Mouse (Mus musculus): ENCODE data around the gene Hspa8. TPM values are rescaled to one million over a fixed set of nuclear protein-coding genes. Genes with fewer than 3 reads are reported as not detected.
"Not testable (repeated sequence)": the region's sequence is repeated elsewhere in the genome, so short reads cannot be mapped to it uniquely, and the experiment has no call there.

Gene Hspa8
- polyA plus RNA-seq, 1 experiment from 2014 or later: 2,606 TPM

DNA sequence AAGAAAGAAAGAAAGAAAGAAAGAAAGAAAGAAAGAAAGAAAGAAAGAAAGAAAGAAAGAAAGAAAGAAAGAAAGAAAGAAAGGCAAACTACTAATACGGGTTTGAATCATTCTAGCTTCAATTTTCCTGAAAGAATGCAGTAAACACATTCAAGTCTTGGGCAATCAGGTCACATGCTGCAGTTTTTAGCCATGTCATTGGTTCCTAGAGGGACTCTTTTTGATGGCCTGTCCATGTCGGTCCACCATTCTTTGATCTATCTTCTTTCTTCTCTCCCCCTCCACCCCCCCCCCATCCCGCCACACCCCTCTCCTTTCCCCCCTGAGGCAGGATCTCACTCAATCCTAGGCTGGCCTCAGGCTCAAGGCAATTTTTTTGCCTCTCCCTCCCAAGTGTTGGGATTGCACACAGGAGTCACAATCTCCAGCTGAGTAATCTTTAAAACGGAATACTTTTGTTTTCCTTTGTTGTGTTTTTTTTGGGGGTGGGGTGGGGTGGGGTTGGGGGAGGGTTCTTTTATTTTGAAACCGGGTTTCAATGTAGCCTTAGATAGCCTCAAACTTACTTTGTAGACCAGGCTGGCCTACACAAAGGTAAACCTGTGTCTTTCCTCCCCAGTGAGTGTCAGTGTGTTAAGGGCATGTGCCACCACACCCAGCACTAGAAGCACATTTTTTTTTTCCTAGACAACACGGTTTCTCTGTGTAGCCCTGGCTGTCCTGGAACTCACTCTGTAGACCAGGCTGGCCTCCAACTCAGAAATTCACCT, 8.7 kb upstream of the Hspa8 start:
- Histone ChIP-seq H3K27ac (no peak overlapping the region), H3K9me3 (no peaks in the 10 kb centered on the region), H3K36me3 (no peaks in the 10 kb centered on the region), H3K9ac (no peak overlapping the region), H3K27me3 (replicated peaks) (no peaks in the 10 kb centered on the region), H3K4me3 (replicated peaks) (no peak overlapping the region), H3K4me1 (replicated peaks) (no peaks in the 10 kb centered on the region), H3K4me2 (replicated peaks) (no peak overlapping the region)
- 76% methylated on average over 6 of the region's 6 CpGs for WGBS
- ATAC-seq: no peak

DNA sequence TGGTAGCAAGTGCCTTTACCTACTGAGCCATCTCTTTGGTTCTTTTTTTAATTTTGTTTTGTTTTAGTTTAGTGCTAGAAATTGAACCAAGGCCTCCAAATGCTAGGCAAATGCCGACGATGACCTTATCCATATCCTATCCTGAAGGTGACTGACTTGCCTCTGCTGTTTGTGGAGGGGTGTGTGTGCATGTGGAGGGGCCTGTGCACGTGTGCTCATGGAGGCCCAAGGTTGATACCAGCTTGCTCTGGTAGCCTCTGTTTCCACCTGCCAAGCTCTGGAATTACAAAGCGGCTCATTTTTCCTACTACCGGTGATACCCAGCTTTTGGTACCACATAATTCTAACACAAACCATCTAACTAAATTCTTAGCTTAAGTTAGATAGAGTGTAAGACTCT, 7.2 kb upstream of the Hspa8 start:
- Histone ChIP-seq H3K4me2 (replicated peaks) (no peak overlapping the region), H3K9ac (no peak overlapping the region)
- WGBS: 92% methylated on average over 5 of the region's 5 CpGs

DNA sequence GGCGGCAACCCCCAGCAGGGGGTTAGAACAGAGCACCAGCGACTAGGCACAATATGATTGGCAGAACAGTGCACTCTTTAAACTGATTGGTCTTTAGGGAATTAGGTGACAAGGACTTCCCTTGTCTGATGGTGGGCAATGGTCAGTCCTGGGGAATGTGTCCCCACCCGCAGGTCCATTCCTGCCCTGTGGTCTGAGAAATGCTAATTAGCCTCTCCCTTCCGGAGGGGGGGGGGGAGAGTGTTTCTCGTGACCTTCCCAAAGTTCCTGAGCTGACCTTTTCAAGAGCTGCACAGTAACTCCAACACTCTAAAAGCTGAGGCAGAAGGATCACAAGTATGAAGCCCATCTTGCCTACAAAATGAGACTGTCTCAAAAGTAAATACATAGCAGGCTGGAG, 6.5 kb upstream of the Hspa8 start:
- H3K4me3 ChIP-seq (replicated peaks): no peak overlapping the region
- ATAC-seq: no peak
- no peak overlapping the region for H3K4me2 ChIP-seq (replicated peaks)

More for the DNA sequence above, 7.2 kb upstream of the Hspa8 start:
- Histone ChIP-seq H3K9me3 (no peaks in the 10 kb centered on the region), H3K27ac (no peak overlapping the region), H3K4me3 (replicated peaks) (no peak overlapping the region), H3K4me1 (replicated peaks) (no peaks in the 10 kb centered on the region), H3K27me3 (replicated peaks) (no peaks in the 10 kb centered on the region), H3K36me3 (no peaks in the 10 kb centered on the region)
- ATAC-seq: no peak

DNA sequence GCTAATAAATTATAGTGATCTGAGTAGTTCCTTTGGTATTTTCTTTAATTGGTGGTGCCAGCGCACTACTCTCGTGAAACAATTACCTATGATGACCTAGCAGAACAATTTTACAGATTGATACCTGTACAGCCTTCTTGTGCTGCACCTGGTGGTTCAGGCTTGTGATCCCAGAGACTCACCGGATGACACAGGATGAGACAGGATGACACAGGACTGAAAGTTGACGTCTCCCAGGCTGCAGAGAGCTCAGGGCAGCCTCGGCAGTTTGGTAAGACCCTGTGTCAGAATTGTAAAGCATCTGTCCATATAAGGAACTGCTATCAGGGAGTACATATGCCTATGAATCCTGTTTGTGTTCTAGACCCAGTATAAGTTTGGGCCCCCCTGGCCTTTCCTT, 5.9 kb upstream of the Hspa8 start:
- H3K9me3 ChIP-seq: no peaks in the 10 kb centered on the region
- no peak overlapping the region for H3K4me3 ChIP-seq (replicated peaks)
- WGBS: 58% methylated on average over 5 of the region's 5 CpGs
- H3K36me3 ChIP-seq: no peaks in the 10 kb centered on the region
- H3K4me2 ChIP-seq (replicated peaks): no peak overlapping the region
- H3K4me1 ChIP-seq (replicated peaks): peaks cover 4% of the 10 kb centered on the region
- H3K9ac ChIP-seq: no peak overlapping the region
- ATAC-seq: no peak
- H3K27me3 ChIP-seq (replicated peaks): no peaks in the 10 kb centered on the region
- H3K27ac ChIP-seq: no peak overlapping the region

More for the DNA sequence above, 6.5 kb upstream of the Hspa8 start:
- no peaks in the 10 kb centered on the region for H3K27me3 ChIP-seq (replicated peaks)
- H3K9ac ChIP-seq: no peak overlapping the region
- 49% methylated on average over 5 of the region's 5 CpGs for WGBS
- no peaks in the 10 kb centered on the region for H3K36me3 ChIP-seq
- no peak overlapping the region for H3K27ac ChIP-seq
- no peaks in the 10 kb centered on the region for H3K9me3 ChIP-seq
- H3K4me1 ChIP-seq (replicated peaks): peaks cover 4% of the 10 kb centered on the region

GRCm38 (mm10) chr9:40795562-40795961, 5.2 kb upstream of the Hspa8 start:
- Histone ChIP-seq H3K9ac (no peak overlapping the region), H3K27me3 (replicated peaks) (no peaks in the 10 kb centered on the region), H3K36me3 (no peaks in the 10 kb centered on the region), H3K9me3 (no peaks in the 10 kb centered on the region), H3K27ac (no peak overlapping the region), H3K4me2 (replicated peaks) (no peak overlapping the region), H3K4me3 (replicated peaks) (no peak overlapping the region), H3K4me1 (replicated peaks) (peaks cover 4% of the 10 kb centered on the region)
- WGBS: 81% methylated on average over 2 of the region's 2 CpGs
- ATAC-seq: no peak

DNA sequence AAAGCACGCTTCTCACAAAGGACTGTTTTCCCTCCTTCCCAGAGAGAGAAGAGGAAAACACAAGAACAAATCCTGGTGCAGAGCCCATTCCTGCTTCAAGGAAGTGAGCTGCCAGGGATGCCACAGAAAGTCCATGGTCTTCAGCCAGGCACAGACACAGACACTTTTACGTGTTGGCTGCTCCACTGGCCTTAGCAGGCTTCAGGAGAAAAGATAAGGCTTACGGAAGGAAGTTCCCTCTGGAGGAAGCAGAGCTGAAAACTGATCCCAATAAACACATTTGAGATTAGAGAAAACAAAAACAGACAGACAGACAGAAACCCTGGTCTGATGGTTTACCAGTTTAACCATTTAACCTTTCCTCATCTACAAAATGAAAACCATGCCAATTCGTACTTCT, 4.7 kb upstream of the Hspa8 start:
- Histone ChIP-seq H3K27ac (no peak overlapping the region), H3K9ac (no peak overlapping the region), H3K4me2 (replicated peaks) (no peak overlapping the region), H3K27me3 (replicated peaks) (no peaks in the 10 kb centered on the region), H3K4me1 (replicated peaks) (peaks cover 4% of the 10 kb centered on the region), H3K4me3 (replicated peaks) (no peak overlapping the region), H3K9me3 (no peaks in the 10 kb centered on the region), H3K36me3 (no peaks in the 10 kb centered on the region)
- no peak for ATAC-seq
- 63% methylated on average over 4 of the region's 4 CpGs for WGBS

GRCm38 (mm10) chr9:40798247-40798960, 2.4 kb upstream of the Hspa8 start:
- Histone ChIP-seq H3K9me3 (no peaks in the 10 kb centered on the region), H3K27ac (peak overlapping the region; percentile 96), H3K9ac (0 out of 2 replicates have a peak overlapping the region, but pooled peaks have one; percentile 13), H3K27me3 (replicated peaks) (no peaks in the 10 kb centered on the region), H3K36me3 (no peaks in the 10 kb centered on the region), H3K4me1 (replicated peaks) (peaks cover 4% of the 10 kb centered on the region), H3K4me2 (replicated peaks) (no peak overlapping the region), H3K4me3 (replicated peaks) (no peak overlapping the region)
- 63% methylated on average over 9 of the region's 9 CpGs for WGBS
- no peak for ATAC-seq

DNA sequence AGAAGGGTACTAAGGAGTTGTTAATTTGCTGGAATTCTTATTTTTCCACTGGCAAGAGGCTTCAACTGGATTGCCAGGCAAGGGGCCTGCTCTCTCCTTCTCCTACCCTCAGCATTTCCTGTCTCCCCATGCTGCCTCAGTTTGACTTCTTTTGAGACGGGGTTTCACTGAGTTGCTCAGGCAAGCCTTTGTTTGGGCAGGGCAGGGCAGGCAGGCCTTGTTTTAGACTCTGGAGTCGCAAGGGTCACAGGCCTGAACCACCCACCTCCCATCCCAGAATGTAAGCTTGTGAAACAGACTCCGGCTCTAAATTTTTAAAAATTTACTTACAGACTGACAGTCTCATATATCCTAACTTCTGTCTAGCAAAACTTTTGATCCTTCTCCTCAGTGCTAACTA, 1.7 kb upstream of the Hspa8 start:
- Histone ChIP-seq H3K9ac (0 out of 2 replicates have a peak overlapping the region, but pooled peaks have one; percentile 13), H3K27ac (peak overlapping the region; percentile 96)

GRCm38 (mm10) chr9:40799837-40800501, 815 bp upstream of the Hspa8 start:
- Histone ChIP-seq H3K27me3 (replicated peaks) (no peaks in the 10 kb centered on the region), H3K9me3 (no peaks in the 10 kb centered on the region), H3K4me2 (replicated peaks) (peak overlapping the region; percentile 64), H3K9ac (peak overlapping the region; percentile 71), H3K36me3 (no peaks in the 10 kb centered on the region), H3K27ac (peak overlapping the region; percentile 96), H3K4me3 (replicated peaks) (peak overlapping the region; percentile 94), H3K4me1 (replicated peaks) (peaks cover 4% of the 10 kb centered on the region)
- ATAC-seq: peak; percentile 43
- WGBS: under 1% methylated on average over 30 of the region's 30 CpGs

More for the DNA sequence above, 1.7 kb upstream of the Hspa8 start:
- Histone ChIP-seq H3K9me3 (no peaks in the 10 kb centered on the region), H3K27me3 (replicated peaks) (no peaks in the 10 kb centered on the region), H3K4me1 (replicated peaks) (peaks cover 4% of the 10 kb centered on the region), H3K36me3 (no peaks in the 10 kb centered on the region), H3K4me2 (replicated peaks) (0 out of 2 replicates have a peak overlapping the region, but pooled peaks have one; percentile 64), H3K4me3 (replicated peaks) (no peak overlapping the region)
- ATAC-seq: no peak
- 21% methylated on average over 3 of the region's 3 CpGs for WGBS

DNA sequence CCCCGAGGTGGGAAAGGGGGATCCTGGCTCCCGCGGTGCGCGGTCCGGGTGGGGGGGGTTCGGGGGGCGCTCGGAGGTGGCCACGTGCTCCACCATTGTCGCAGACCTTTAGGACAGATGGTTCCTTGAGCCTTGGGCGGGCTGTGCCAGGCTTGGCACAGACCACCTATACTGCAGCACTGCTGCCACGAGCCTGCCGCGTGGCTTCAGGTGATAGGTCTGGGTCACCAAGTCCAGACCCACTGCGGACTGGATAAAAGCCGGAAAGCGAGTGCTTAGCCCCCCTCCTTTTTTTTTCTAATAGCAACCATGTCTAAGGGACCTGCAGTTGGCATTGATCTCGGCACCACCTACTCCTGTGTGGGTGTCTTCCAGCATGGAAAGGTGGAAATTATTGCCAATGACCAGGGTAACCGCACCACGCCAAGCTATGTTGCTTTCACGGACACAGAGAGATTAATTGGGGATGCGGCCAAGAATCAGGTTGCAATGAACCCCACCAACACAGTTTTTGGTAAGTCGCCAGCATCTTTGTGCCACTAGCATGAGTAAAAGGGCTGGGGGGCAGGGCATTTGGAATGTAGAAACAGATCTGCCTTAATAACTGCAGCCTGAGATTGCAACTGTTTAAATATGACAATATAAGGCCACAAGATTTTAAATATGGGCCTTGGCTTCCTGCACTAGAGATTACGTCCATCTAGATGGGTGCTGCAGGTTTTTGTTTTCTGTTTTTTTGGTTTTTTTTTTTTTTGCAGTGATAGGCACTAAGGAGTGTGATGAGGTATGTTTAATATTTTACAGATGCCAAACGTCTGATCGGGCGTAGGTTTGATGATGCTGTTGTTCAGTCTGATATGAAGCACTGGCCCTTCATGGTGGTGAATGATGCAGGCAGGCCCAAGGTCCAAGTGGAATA, 1.1 kb downstream of the Hspa8 start:
- Histone ChIP-seq H3K4me1 (replicated peaks) (peaks cover 15% of the 10 kb centered on the region), H3K27ac (peak overlapping the region; percentile 91), H3K9ac (peak overlapping the region; percentile 99), H3K4me2 (replicated peaks) (peak overlapping the region; percentile 51), H3K4me3 (replicated peaks) (peak overlapping the region; percentile 94)
- H3K27me3 ChIP-seq (replicated peaks); H3K9me3 ChIP-seq; H3K36me3 ChIP-seq; ATAC-seq: not testable (repeated sequence)
- under 1% methylated on average over 28 of the region's 28 CpGs for WGBS

GRCm38 (mm10) chr9:40802533-40802875, 1.7 kb downstream of the Hspa8 start:
- 2% methylated on average over 8 of the region's 8 CpGs for WGBS
- not testable (repeated sequence) for H3K9me3 ChIP-seq; H3K27me3 ChIP-seq (replicated peaks); ATAC-seq; H3K36me3 ChIP-seq; H3K27ac ChIP-seq
- Histone ChIP-seq H3K4me3 (replicated peaks) (peak overlapping the region; percentile 94), H3K4me1 (replicated peaks) (peaks cover 16% of the 10 kb centered on the region), H3K4me2 (replicated peaks) (peak overlapping the region; percentile 51), H3K9ac (peak overlapping the region; percentile 99; the same call in 1 of the 2 replicates)

Data from intestine, embryonic 15.5 days (tissue).